Mouse (Mus musculus) stomach, embryonic 14.5 days (tissue): Measurements from ENCODE around the gene Gm4985. TPM values are rescaled to one million over a fixed set of nuclear protein-coding genes. Genes with fewer than 3 reads are reported as not detected.
"Not testable (repeated sequence)": the region's sequence is repeated elsewhere in the genome, so short reads cannot be mapped to it uniquely, and the experiment has no call there.

ENCODE experiments used
- ATAC-seq: fragments of 200-750 bp; cut with Nextera tagmentation; 2 replicates; pipeline ENCODE4 v1.8.0; 2017; ENCODE audit warnings: low read depth, moderate TSS enrichment; ENCODE audit not compliant: insufficient number of reproducible peaks, insufficient read depth, low FRiP score
- H3K27ac ChIP-seq: fragments of 300-500 bp; sonication (generic); 2 replicates; pipeline ENCODE4 v1.5.1; 2014; ENCODE audit warnings: mild to moderate bottlenecking, low read length, moderate library complexity, mixed read lengths
- H3K27me3 ChIP-seq: fragments of 300-500 bp; sonication (generic); 2 replicates; pipeline ENCODE4 v1.6.1; 2014; ENCODE audit warnings: low read length, control low read depth, mixed read lengths; ENCODE audit not compliant: control insufficient read depth, insufficient read depth
- H3K36me3 ChIP-seq: fragments of 300-500 bp; sonication (generic); 2 replicates; pipeline ENCODE4 v1.6.1; 2014; ENCODE audit warnings: mild to moderate bottlenecking, control low read depth, low read length, moderate library complexity, mixed read lengths; ENCODE audit not compliant: control insufficient read depth, insufficient read depth
- H3K4me1 ChIP-seq: fragments of 300-500 bp; sonication (generic); 2 replicates; pipeline ENCODE4 v1.6.1; 2014; ENCODE audit warnings: low read length, control low read depth, mixed read lengths; ENCODE audit not compliant: control insufficient read depth, insufficient read depth
- H3K4me2 ChIP-seq: fragments of 300-500 bp; sonication (generic); replicated peaks from 2 replicates; pipeline ENCODE4 v1.6.1; 2014; ENCODE audit warnings: low read depth, low read length, control low read depth
- H3K4me3 ChIP-seq: fragments of 300-500 bp; sonication (generic); 2 replicates; pipeline ENCODE4 v1.5.1; 2014; ENCODE audit warnings: low read depth, low read length, control low read depth
- H3K9ac ChIP-seq: fragments of 300-500 bp; sonication (generic); replicated peaks from 2 replicates; pipeline ENCODE4 v1.6.1; 2014; ENCODE audit warnings: low read depth, mild to moderate bottlenecking, control low read depth, low read length, moderate library complexity, mixed read lengths
- H3K9me3 ChIP-seq: fragments of 300-500 bp; sonication (generic); 2 replicates; pipeline ENCODE4 v1.6.1; 2016; ENCODE audit warnings: low read depth, low read length, control low read depth; ENCODE audit not compliant: control insufficient read depth
- WGBS: fragments of 180-500 bp; shearing (Covaris S2); extraction: QIAGEN DNeasy Blood & Tissue Kit; methylation state at CpG from one replicate; pipeline ENCODE4 v1.1.7; 2014; 5-methylcytosine and 5-hydroxymethylcytosine counted together
- microRNA-seq: library from miRNA; unstranded; fragments of <30 nt; microRNA quantifications from one replicate; pipeline ENCODE4, GENCODE M21; 2016
- polyA plus RNA-seq: library from polyadenylated mRNA; unstranded; fragments of >200 nt; fragmentation: Nextera tagmentation; extraction: Ambion mirVana; gene quantifications from 2 replicates; pipeline ENCODE4 v1.2.1, GENCODE M21; 2014

Gene Gm4985
- polyA plus RNA-seq = not detected in 2 replicates

- not testable (repeated sequence) for H3K4me1 ChIP-seq, ATAC-seq, H3K9ac ChIP-seq, H3K4me3 ChIP-seq, H3K36me3 ChIP-seq, H3K27ac ChIP-seq, H3K4me2 ChIP-seq, H3K27me3 ChIP-seq, H3K9me3 ChIP-seq
- WGBS = 84% methylated on average over 8 of the region's 8 CpGs
These were observed at the start of gene Gm4985 for GRCm38 (mm10) chrX:23958834-23959233. Gene Gm4985 (minus strand): TSS chrX:23958934.

GRCm38 (mm10) chrX:23954161-23954560 lies 4.6 kb downstream of the Gm4985 start:
- Histone ChIP-seq H3K9ac (no peak overlapping the region), H3K27ac (no peak overlapping the region), H3K27me3 (no peaks in the 10 kb centered on the region), H3K9me3 (no peaks in the 10 kb centered on the region), H3K4me1 (no peaks in the 10 kb centered on the region), H3K4me2 (no peak overlapping the region), H3K4me3 (no peak overlapping the region), H3K36me3 (no peaks in the 10 kb centered on the region)
- 67% methylated on average over 2 of the region's 2 CpGs for WGBS
- ATAC-seq = no peak

Small RNA genes within 50 kb of the gene (microRNA-seq; reads per million reads assigned to microRNA genes)
- not detected for gene Gm25299

Other genes with a start within 250 kb of the Gm4985 start
- not detected in 2 replicates for gene Gm4907, start 76.4 kb downstream of the Gm4985 start, polyA plus RNA-seq